Mouse (Mus musculus) bone marrow macrophage, adult 2 months (primary cell): Measurements from ENCODE around the gene Pdlim5.

ENCODE experiments used
- CTCF ChIP-seq: IDR thresholded peaks from 2 replicates; pipeline ENCODE4 v1.5.1; 2012; ENCODE audit warnings: low read depth, mild to moderate bottlenecking, low read length, moderate library complexity
- POLR2A ChIP-seq: IDR thresholded peaks from 2 replicates; pipeline ENCODE4 v1.6.1; 2012; ENCODE audit warnings: mild to moderate bottlenecking, low read depth, low read length, borderline replicate concordance

GRCm38 (mm10) chr3:142219910-142220309 lies 175.6 kb downstream of the Pdlim5 start:
- TF ChIP-seq CTCF (no peak), POLR2A (no peak)
